Mouse (Mus musculus): ENCODE measurements around the gene Adarb2.

DNA sequence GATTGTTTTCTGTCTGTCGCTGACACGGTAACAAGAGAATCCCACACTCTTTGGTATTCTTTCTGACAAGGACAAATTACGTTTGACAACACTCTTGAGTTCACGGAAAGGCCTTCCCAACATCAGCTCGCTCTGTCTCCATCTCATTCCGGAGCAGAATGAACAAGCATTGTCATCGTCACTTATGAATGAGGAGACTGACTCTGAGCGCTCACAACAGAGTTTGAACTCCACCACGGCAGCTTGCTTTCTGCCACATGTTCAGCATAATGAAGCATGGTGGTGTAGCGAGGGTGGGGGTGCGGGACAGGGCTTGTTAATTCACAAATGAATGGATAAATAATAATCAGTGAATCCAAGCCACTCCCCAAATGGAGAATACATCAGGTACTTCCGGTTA, 405.4 kb downstream of the Adarb2 start:
- TF ChIP-seq GATA1 (IDR thresholded peaks at IDR 0.05; ENCODE audit: low read length), result no peak
- no peak for TF ChIP-seq TAL1 (IDR thresholded peaks at IDR 0.05; ENCODE audit: low read length)
